Mouse (Mus musculus) CH12.LX (cell line): Measurements from ENCODE around the gene Usp40. TPM values are rescaled to one million over a fixed set of nuclear protein-coding genes. Genes with fewer than 3 reads are reported as not detected.

Experiments
- DNase-seq: peaks from one replicate; pipeline ENCODE4 v3.0.0-alpha.2; 2013; ENCODE audit errors: extremely low read depth
- H3K27ac ChIP-seq: 2 replicates; pipeline ENCODE4 v1.5.1; 2012; ENCODE audit warnings: low read depth, mild to moderate bottlenecking, control low read depth, moderate library complexity; ENCODE audit not compliant: insufficient read depth
- H3K27me3 ChIP-seq: replicated peaks from 2 replicates; pipeline ENCODE3; 2012; ENCODE audit warnings: inconsistent platforms
- H3K36me3 ChIP-seq, 2 experiments: replicated peaks in 1 of 2; 2 replicates each; pipeline versions ENCODE3 to v1.6.1; 2012; ENCODE audit warnings: inconsistent platforms in 1 of 2, low read length in 1 of 2, mild to moderate bottlenecking in 1 of 2, mixed read lengths in 1 of 2, moderate library complexity in 1 of 2; ENCODE audit not compliant: control insufficient read depth in 1 of 2, insufficient read depth in 1 of 2
- H3K4me1 ChIP-seq, 2 experiments: 2 replicates each; pipeline ENCODE4 v1.6.1; 2012; ENCODE audit warnings: inconsistent platforms in 1 of 2, moderate library complexity in 1 of 2; ENCODE audit not compliant: insufficient read depth in 2 of 2, control insufficient read depth in 1 of 2
- H3K4me2 ChIP-seq: 2 replicates; pipeline ENCODE4 v1.6.1; 2012; ENCODE audit warnings: low read depth, mild to moderate bottlenecking, control low read depth; ENCODE audit not compliant: poor library complexity, insufficient read depth, severe bottlenecking
- H3K4me3 ChIP-seq, 3 experiments: fragments of 150-350 bp in 1 of 3; sonication (generic) in 1 of 3; replicated peaks in 1 of 3; 2 replicates each; pipeline versions ENCODE3 to v1.5.1; 2011 to 2012; ENCODE audit warnings: low read depth in 2 of 3, low read length in 2 of 3, mild to moderate bottlenecking in 2 of 3, moderate library complexity in 2 of 3, control low read depth in 1 of 3, improper control_type of control experiment in 1 of 3, inconsistent platforms in 1 of 3, mixed read lengths in 1 of 3; ENCODE audit not compliant: poor library complexity in 1 of 3
- H3K79me2 ChIP-seq: replicated peaks from 2 replicates; pipeline ENCODE4 v1.6.1; 2012; ENCODE audit warnings: mild to moderate bottlenecking, moderate library complexity; ENCODE audit not compliant: control insufficient read depth, poor library complexity, insufficient read depth, severe bottlenecking; ENCODE audit errors: extremely low read depth
- H3K9ac ChIP-seq: 2 replicates; pipeline ENCODE4 v1.6.1; 2012; ENCODE audit warnings: low read depth, mild to moderate bottlenecking, control low read depth, moderate library complexity; ENCODE audit not compliant: insufficient read depth
- H3K9me3 ChIP-seq: replicated peaks from 2 replicates; pipeline ENCODE3; 2012; ENCODE audit warnings: low read length, inconsistent platforms, mixed read lengths
- CHD2 ChIP-seq: IDR thresholded peaks from 2 replicates; pipeline ENCODE4 v1.6.1; 2011; ENCODE audit warnings: low read length, improper control_type of control experiment
- CTCF ChIP-seq, 2 experiments: IDR thresholded peaks in 1 of 2; conservative IDR thresholded peaks in 1 of 2; 2 replicates each; pipeline ENCODE4 v1.5.1; 2011 to 2012; ENCODE audit warnings: low read depth in 2 of 2, low read length in 2 of 2, improper control_type of control experiment in 1 of 2, inconsistent platforms in 1 of 2, mild to moderate bottlenecking in 1 of 2, moderate library complexity in 1 of 2
- EP300 ChIP-seq: IDR thresholded peaks from 2 replicates; pipeline ENCODE4 v1.6.1; 2011; ENCODE audit warnings: low read length, improper control_type of control experiment
- GABPA ChIP-seq: IDR thresholded peaks from 2 replicates; pipeline ENCODE4 v1.6.1; 2012; ENCODE audit warnings: low read depth, low read length, improper control_type of control experiment, inconsistent platforms; ENCODE audit not compliant: insufficient replicate concordance
- HCFC1 ChIP-seq: IDR thresholded peaks from 2 replicates; pipeline ENCODE4 v1.6.1; 2012; ENCODE audit warnings: low read depth, mild to moderate bottlenecking, inconsistent platforms, low read length, improper control_type of control experiment
- IRF4 ChIP-seq: IDR thresholded peaks from 2 replicates; pipeline ENCODE4 v1.6.1; 2014; ENCODE audit warnings: low read depth, mild to moderate bottlenecking, inconsistent platforms, low read length, improper control_type of control experiment
- JUN ChIP-seq: IDR thresholded peaks from 2 replicates; pipeline ENCODE4 v1.6.1; 2011; ENCODE audit warnings: low read depth, mild to moderate bottlenecking, low read length, improper control_type of control experiment, moderate library complexity; ENCODE audit not compliant: insufficient read depth
- JUND ChIP-seq: conservative IDR thresholded peaks from 2 replicates; pipeline ENCODE4 v1.6.1; 2011; ENCODE audit warnings: low read depth, low read length, improper control_type of control experiment
- MAFK ChIP-seq: IDR thresholded peaks from 2 replicates; pipeline ENCODE4 v1.6.1; 2011; ENCODE audit warnings: low read length, improper control_type of control experiment; ENCODE audit not compliant: insufficient replicate concordance
- MAX ChIP-seq: IDR thresholded peaks from 2 replicates; pipeline ENCODE4 v1.6.1; 2011; ENCODE audit warnings: low read length, improper control_type of control experiment
- MAZ ChIP-seq: IDR thresholded peaks from 2 replicates; pipeline ENCODE4 v1.6.1; 2012; ENCODE audit warnings: low read depth, mild to moderate bottlenecking, inconsistent platforms, low read length, improper control_type of control experiment, moderate library complexity
- NELFE ChIP-seq: IDR thresholded peaks from 2 replicates; pipeline ENCODE4 v1.6.1; 2011; ENCODE audit warnings: low read depth, low read length, improper control_type of control experiment
- NRF1 ChIP-seq: IDR thresholded peaks from 2 replicates; pipeline ENCODE4 v1.6.1; 2014; ENCODE audit warnings: low read depth, mild to moderate bottlenecking, inconsistent platforms, low read length, improper control_type of control experiment, moderate library complexity
- RAD21 ChIP-seq: IDR thresholded peaks from 2 replicates; pipeline ENCODE4 v1.6.1; 2011; ENCODE audit warnings: low read depth, mild to moderate bottlenecking, low read length, improper control_type of control experiment, moderate library complexity
- SIN3A ChIP-seq: IDR thresholded peaks from 2 replicates; pipeline ENCODE4 v1.6.1; 2012; ENCODE audit warnings: low read length, improper control_type of control experiment, inconsistent platforms
- USF2 ChIP-seq: conservative IDR thresholded peaks from 2 replicates; pipeline ENCODE4 v1.6.1; 2011; ENCODE audit warnings: low read depth, low read length, improper control_type of control experiment
- ZC3H11A ChIP-seq: IDR thresholded peaks from 2 replicates; pipeline ENCODE4 v1.6.1; 2012; ENCODE audit warnings: low read depth, mild to moderate bottlenecking, inconsistent platforms, low read length, improper control_type of control experiment
- ZKSCAN1 ChIP-seq: IDR thresholded peaks from 2 replicates; pipeline ENCODE4 v1.6.1; 2012; ENCODE audit warnings: low read depth, inconsistent platforms, low read length, improper control_type of control experiment, borderline replicate concordance
- ZMIZ1 ChIP-seq: IDR thresholded peaks from 2 replicates; pipeline ENCODE4 v1.6.1; 2012; ENCODE audit warnings: low read depth, mild to moderate bottlenecking, inconsistent platforms, low read length, improper control_type of control experiment
- dilution Hi-C: fragments of 300-500 bp; cut with MboI; formaldehyde crosslinking; loops from 2 replicates; pipeline ENCODE4 v1.14.3; 2020; ENCODE audit warnings: low sequenced_read_pairs; ENCODE audit not compliant: extremely low pct_unique_long_range_greater_than_20kb, extremely low pct_ligation_motif_present
- in situ Hi-C: fragments of 300-500 bp; cut with MboI; formaldehyde crosslinking; loops from 3 replicates; pipeline ENCODE4 v1.14.3; 2019; ENCODE audit warnings: low sequenced_read_pairs, low pct_ligation_motif_present, low pct_unique_long_range_greater_than_20kb, mixed read lengths
- polyA plus RNA-seq: library from polyadenylated mRNA; unstranded; fragments of >175 nt; gene quantifications from 2 replicates; pipeline ENCODE4 v1.2.1, GENCODE M21; 2012; ENCODE audit warnings: low read depth; ENCODE audit not compliant: insufficient read length
- total RNA-seq, 2 experiments: library from RNA; depleted of rRNA; stranded (reverse); fragments of 300-350 nt in 1 of 2; fragments of >200 nt in 1 of 2; gene quantifications; 2 replicates each; pipeline ENCODE4 v1.2.3; 2012 to 2014

Gene Usp40
- total and polyA plus RNA-seq, 3 experiments = 12.7 to 15.4 (median 14.8) TPM

DNA sequence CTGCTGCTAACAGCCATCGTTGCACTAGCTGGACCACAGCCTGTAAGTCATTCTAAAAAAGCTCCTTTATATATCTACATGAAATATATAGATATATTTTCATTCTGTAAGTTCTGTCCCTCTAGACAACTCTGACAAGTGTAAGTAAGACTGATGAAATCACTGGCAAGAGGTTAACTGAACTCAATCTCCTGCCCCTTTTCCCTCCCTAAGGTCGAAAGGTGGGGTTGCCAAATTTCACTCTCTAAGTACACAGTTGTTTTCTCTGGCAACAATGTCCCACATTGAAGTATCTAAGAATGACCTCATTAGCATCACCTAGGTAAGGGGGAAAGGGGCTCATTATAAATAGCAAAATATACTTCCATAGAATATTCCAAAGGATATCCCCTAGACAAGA lies 15.6 kb downstream of the Usp40 start:
- Histone ChIP-seq H3K9me3 (no peaks in the 10 kb centered on the region), H3K9ac (no peak overlapping the region), H3K27me3 (no peaks in the 10 kb centered on the region), H3K27ac (no peak overlapping the region), H3K36me3 (peaks cover 47 to 84% of the 10 kb centered on the region in 2 experiments), H3K79me2 (no peaks in the 10 kb centered on the region), H3K4me1 (no peaks in the 10 kb centered on the region), H3K4me3 (no peak overlapping the region), H3K4me2 (no peak overlapping the region)
- in situ Hi-C loops (no loop called here), dilution Hi-C loops (no loop called here)
- DNase-seq = no peak
- TF ChIP-seq GABPA (no peak), IRF4 (no peak), JUND (no peak), USF2 (no peak), ZMIZ1 (no peak), NRF1 (no peak), CTCF (conservative IDR thresholded peaks at IDR 0.05 in 1 of 2, IDR thresholded peaks at IDR 0.05 in 1 of 2; ENCODE audit: low read depth in 2 of 2, low read length in 2 of 2) (no peak), ZC3H11A (no peak), RAD21 (no peak), EP300 (no peak), NELFE (no peak), MAX (no peak), MAFK (no peak), JUN (no peak)

DNA sequence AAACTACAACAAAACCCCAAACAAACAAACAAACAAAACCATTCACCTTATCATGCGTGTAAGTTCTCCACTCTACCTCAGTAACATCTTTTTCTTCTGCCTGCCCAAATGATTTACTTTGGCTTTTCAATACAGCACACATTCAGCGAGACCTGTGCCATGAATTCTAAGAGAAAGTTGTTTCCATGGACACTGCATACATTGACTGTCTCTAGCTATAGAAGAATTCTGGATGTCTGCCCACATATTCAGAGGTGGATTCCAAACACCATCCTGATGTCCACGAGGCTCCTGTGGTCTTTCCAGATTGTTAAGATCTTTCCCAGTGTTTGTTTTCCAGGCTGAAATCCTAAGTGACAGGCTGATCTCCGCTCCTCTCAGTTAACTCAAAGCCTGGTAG lies 26.1 kb downstream of the Usp40 start:
- H3K27ac ChIP-seq = no peak overlapping the region
- H3K36me3 ChIP-seq = peaks cover 57 to 87% of the 10 kb centered on the region in 2 experiments
- no peaks in the 10 kb centered on the region for H3K9me3 ChIP-seq
- H3K79me2 ChIP-seq = no peaks in the 10 kb centered on the region
- DNase-seq = no peak
- H3K4me3 ChIP-seq = no peak overlapping the region
- dilution Hi-C loops (no loop called here), in situ Hi-C loops (no loop called here)
- H3K4me2 ChIP-seq = no peak overlapping the region
- H3K9ac ChIP-seq = no peak overlapping the region
- H3K27me3 ChIP-seq = no peaks in the 10 kb centered on the region
- TF ChIP-seq ZMIZ1 (no peak), HCFC1 (no peak), SIN3A (no peak), NRF1 (no peak), MAX (no peak), CHD2 (no peak), MAZ (no peak), RAD21 (no peak), ZKSCAN1 (no peak)
- H3K4me1 ChIP-seq = no peaks in the 10 kb centered on the region
